Mouse (Mus musculus): ENCODE results near the gene 0610010K14Rik. TPM values are rescaled to one million over a fixed set of nuclear protein-coding genes. Genes with fewer than 3 reads are reported as not detected.

Gene 0610010K14Rik
- polyA plus RNA-seq, 1 experiment, result 153 TPM

GRCm38 (mm10) chr11:70232546-70232945 lies 5.2 kb downstream of the 0610010K14Rik start:
- H3K4me3 ChIP-seq (ENCODE audit: control insufficient read depth, insufficient read depth, low read length), result no peak overlapping the region
- H3K4me1 ChIP-seq (replicated peaks; ENCODE audit: control insufficient read depth, insufficient read depth, low read length), result peaks cover 25% of the 10 kb centered on the region
- DNase-seq, result no peak
- no peak overlapping the region for H3K27ac ChIP-seq (ENCODE audit: control insufficient read depth, insufficient read depth, low read length)
- 67% methylated on average over 9 of the region's 10 CpGs for WGBS
- TF ChIP-seq CTCF (IDR thresholded peaks at IDR 0.05; ENCODE audit: borderline replicate concordance, control insufficient read depth, extremely low read depth, insufficient read depth, low read length, poor library complexity) (no peak), POLR2A (IDR thresholded peaks at IDR 0.05; ENCODE audit: control insufficient read depth, extremely low read depth, insufficient read depth, low read length, poor library complexity) (no peak)
- H3K36me3 ChIP-seq (ENCODE audit: control insufficient read depth, insufficient read depth, low read length), result no peaks in the 10 kb centered on the region
- peaks cover 6% of the 10 kb centered on the region; the same call in 1 of the 2 replicates for H3K27me3 ChIP-seq (ENCODE audit: control insufficient read depth, insufficient read depth, low read length)

- no peak overlapping the region for H3K27ac ChIP-seq (ENCODE audit: control insufficient read depth, insufficient read depth, low read length)
- peak; percentile 82 for DNase-seq
- H3K27me3 ChIP-seq (ENCODE audit: control insufficient read depth, insufficient read depth, low read length), result peaks cover 6% of the 10 kb centered on the region; the same call in 1 of the 2 replicates
- no peaks in the 10 kb centered on the region for H3K36me3 ChIP-seq (ENCODE audit: control insufficient read depth, insufficient read depth, low read length)
- TF ChIP-seq POLR2A (IDR thresholded peaks at IDR 0.05; ENCODE audit: control insufficient read depth, extremely low read depth, insufficient read depth, low read length, poor library complexity) (no peak), CTCF (IDR thresholded peaks at IDR 0.05; ENCODE audit: borderline replicate concordance, control insufficient read depth, extremely low read depth, insufficient read depth, low read length, poor library complexity) (peak; percentile 93)
- under 1% methylated on average over 32 of the region's 32 CpGs for WGBS
- H3K4me1 ChIP-seq (replicated peaks; ENCODE audit: control insufficient read depth, insufficient read depth, low read length), result peaks cover 19% of the 10 kb centered on the region
- H3K4me3 ChIP-seq (ENCODE audit: control insufficient read depth, insufficient read depth, low read length), result no peak overlapping the region
Measured at GRCm38 (mm10) chr11:70230239-70230727, 7.4 kb downstream of the 0610010K14Rik start.

- no peak for DNase-seq
- no peak for TF ChIP-seq POLR2A (IDR thresholded peaks at IDR 0.05; ENCODE audit: control insufficient read depth, extremely low read depth, insufficient read depth, low read length, poor library complexity)
- no peak for TF ChIP-seq CTCF (IDR thresholded peaks at IDR 0.05; ENCODE audit: borderline replicate concordance, control insufficient read depth, extremely low read depth, insufficient read depth, low read length, poor library complexity)
- H3K27ac ChIP-seq (ENCODE audit: control insufficient read depth, insufficient read depth, low read length), result no peak within 1 kb of the TSS
- H3K4me1 ChIP-seq (replicated peaks; ENCODE audit: control insufficient read depth, insufficient read depth, low read length), result peaks cover 19% of the 10 kb centered on the region
- 0 out of 2 replicates have a peak within 1 kb of the TSS, but pooled peaks have one; percentile 7 for H3K4me3 ChIP-seq (ENCODE audit: control insufficient read depth, insufficient read depth, low read length)
- no peaks in the 10 kb centered on the region for H3K36me3 ChIP-seq (ENCODE audit: control insufficient read depth, insufficient read depth, low read length)
- WGBS, result 5% methylated on average over 39 of the region's 39 CpGs
- H3K27me3 ChIP-seq (ENCODE audit: control insufficient read depth, insufficient read depth, low read length), result peaks cover 6% of the 10 kb centered on the region; the same call in 1 of the 2 replicates
Measured at GRCm38 (mm10) chr11:70229260-70230010, 8.3 kb downstream of the 0610010K14Rik start, which contains the start of gene Bcl6b. Gene Bcl6b (minus strand): TSS chr11:70229798.

GRCm38 (mm10) chr11:70228828-70229227 lies 8.9 kb downstream of the 0610010K14Rik start:
- no peak overlapping the region for H3K27ac ChIP-seq (ENCODE audit: control insufficient read depth, insufficient read depth, low read length)
- H3K27me3 ChIP-seq (ENCODE audit: control insufficient read depth, insufficient read depth, low read length), result peaks cover 6% of the 10 kb centered on the region; the same call in 1 of the 2 replicates
- peak; percentile 80 for DNase-seq
- peaks cover 22% of the 10 kb centered on the region for H3K4me1 ChIP-seq (replicated peaks; ENCODE audit: control insufficient read depth, insufficient read depth, low read length)
- H3K36me3 ChIP-seq (ENCODE audit: control insufficient read depth, insufficient read depth, low read length), result no peaks in the 10 kb centered on the region
- TF ChIP-seq CTCF (IDR thresholded peaks at IDR 0.05; ENCODE audit: borderline replicate concordance, control insufficient read depth, extremely low read depth, insufficient read depth, low read length, poor library complexity) (no peak), POLR2A (IDR thresholded peaks at IDR 0.05; ENCODE audit: control insufficient read depth, extremely low read depth, insufficient read depth, low read length, poor library complexity) (no peak)
- WGBS, result 1% methylated on average over 19 of the region's 19 CpGs
- H3K4me3 ChIP-seq (ENCODE audit: control insufficient read depth, insufficient read depth, low read length), result no peak overlapping the region

- Histone ChIP-seq H3K4me1 (replicated peaks; ENCODE audit: control insufficient read depth, insufficient read depth, low read length) (peaks cover 27% of the 10 kb centered on the region), H3K4me3 (ENCODE audit: control insufficient read depth, insufficient read depth, low read length) (no peak overlapping the region), H3K27ac (ENCODE audit: control insufficient read depth, insufficient read depth, low read length) (no peak overlapping the region), H3K27me3 (ENCODE audit: control insufficient read depth, insufficient read depth, low read length) (peaks cover 6% of the 10 kb centered on the region; the same call in 1 of the 2 replicates), H3K36me3 (ENCODE audit: control insufficient read depth, insufficient read depth, low read length) (no peaks in the 10 kb centered on the region)
- TF ChIP-seq CTCF (IDR thresholded peaks at IDR 0.05; ENCODE audit: borderline replicate concordance, control insufficient read depth, extremely low read depth, insufficient read depth, low read length, poor library complexity) (no peak), POLR2A (IDR thresholded peaks at IDR 0.05; ENCODE audit: control insufficient read depth, extremely low read depth, insufficient read depth, low read length, poor library complexity) (no peak)
- WGBS, result 96% methylated on average over 4 of the region's 4 CpGs
- no peak for DNase-seq
Measured at GRCm38 (mm10) chr11:70227661-70228245, 10.0 kb downstream of the 0610010K14Rik start.

GRCm38 (mm10) chr11:70227126-70227525 lies 10.6 kb downstream of the 0610010K14Rik start:
- no peak for DNase-seq
- Histone ChIP-seq H3K36me3 (ENCODE audit: control insufficient read depth, insufficient read depth, low read length) (no peaks in the 10 kb centered on the region), H3K27me3 (ENCODE audit: control insufficient read depth, insufficient read depth, low read length) (peaks cover 6% of the 10 kb centered on the region; the same call in 1 of the 2 replicates), H3K4me1 (replicated peaks; ENCODE audit: control insufficient read depth, insufficient read depth, low read length) (peaks cover 27% of the 10 kb centered on the region), H3K4me3 (ENCODE audit: control insufficient read depth, insufficient read depth, low read length) (no peak overlapping the region), H3K27ac (ENCODE audit: control insufficient read depth, insufficient read depth, low read length) (no peak overlapping the region)
- 74% methylated on average over 5 of the region's 5 CpGs for WGBS
- no peak for TF ChIP-seq CTCF (IDR thresholded peaks at IDR 0.05; ENCODE audit: borderline replicate concordance, control insufficient read depth, extremely low read depth, insufficient read depth, low read length, poor library complexity)
- TF ChIP-seq POLR2A (IDR thresholded peaks at IDR 0.05; ENCODE audit: control insufficient read depth, extremely low read depth, insufficient read depth, low read length, poor library complexity), result no peak

All from thymus, adult 2 months (tissue).